23 mouse cellular contexts compared by ENCODE assay signal in the genomic region with DNA sequence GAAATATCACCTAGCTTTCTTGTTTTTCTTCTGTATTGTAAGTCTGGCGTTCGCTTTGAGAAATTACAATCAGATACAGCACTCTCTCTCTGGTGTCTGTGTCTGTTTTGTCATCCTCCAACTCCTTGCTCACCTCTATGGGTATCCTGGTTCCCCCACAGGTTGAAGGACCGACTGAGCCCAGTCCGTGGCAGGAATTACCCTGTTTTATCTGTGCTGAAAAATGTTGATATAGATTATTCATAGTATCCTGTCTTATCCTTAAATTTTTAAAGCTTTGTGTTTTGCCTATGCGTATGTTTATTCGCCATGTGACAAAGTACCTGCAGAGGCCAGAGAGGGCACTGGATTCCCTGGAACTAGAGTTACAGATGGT. TPM values are rescaled to one million over a fixed set of nuclear protein-coding genes. Genes with fewer than 3 reads are reported as not detected.
DNase-seq lines count a peak whose midpoint lies in the region; ATAC-seq and TF ChIP-seq lines count a peak whose summit lies in the region.
"Had no signal": no experiment of that assay in that cellular context is flagged by ENCODE, and none has a peak within 500 bp of the region (broad histone marks: within the 10 kb centered on the region; RNA-seq: fewer than 3 reads in every experiment).

No protein-coding gene starts in this region.

- no peak for TF ChIP-seq EP300 in ES-Bruce4 (IDR thresholded peaks at IDR 0.05; ENCODE audit: insufficient read depth, low read depth, low read length)

- 0 out of 2 replicates have a peak overlapping the region, but pooled peaks have one; percentile 13 for H3K9ac ChIP-seq in ES-Bruce4 (ENCODE audit: low read depth, poor library complexity, severe bottlenecking)
- no peak overlapping the region for H3K9ac ChIP-seq in midbrain, embryonic 11.5 days (ENCODE audit: low read length)
- H3K9ac ChIP-seq: forebrain, embryonic 13.5 days; hindbrain, embryonic 13.5 days; intestine, embryonic 15.5 days had no signal

- no peak overlapping the region for H3K27ac ChIP-seq in heart, embryonic 10.5 days
- H3K27ac ChIP-seq in ES-Bruce4 (ENCODE audit: insufficient read depth, low read length), result peak overlapping the region; percentile 97
- H3K27ac ChIP-seq in midbrain, embryonic 11.5 days (ENCODE audit: low read depth, low read length), result no peak overlapping the region
- H3K27ac ChIP-seq: forebrain, embryonic 10.5 days; forebrain, embryonic 13.5 days; gastrocnemius, adult 2 months; hindbrain, embryonic 10.5 days; hindbrain, embryonic 13.5 days; intestine, embryonic 15.5 days had no signal

- H3K36me3 ChIP-seq in heart, embryonic 10.5 days, result peaks cover 30% of the 10 kb centered on the region
- peaks cover 18% of the 10 kb centered on the region for H3K36me3 ChIP-seq in ES-Bruce4 (ENCODE audit: control insufficient read depth, insufficient read depth, low read length, poor library complexity, severe bottlenecking)
- H3K36me3 ChIP-seq in midbrain, embryonic 11.5 days (ENCODE audit: control insufficient read depth, insufficient read depth, low read length), result peaks cover 8% of the 10 kb centered on the region

- WGBS in heart, embryonic 10.5 days, result 93% methylated on average over 6 of the region's 6 CpGs
- WGBS in midbrain, embryonic 11.5 days, result 91% methylated on average over 6 of the region's 6 CpGs

- intact Hi-C loops in heart, postnatal 36 days (cut with DNase I), result no loop called here

- no peaks in the 10 kb centered on the region for H3K9me3 ChIP-seq in heart, embryonic 10.5 days
- H3K9me3 ChIP-seq in ES-Bruce4 (replicated peaks; ENCODE audit: control insufficient read depth, insufficient read depth, low read length, poor library complexity, severe bottlenecking), result no peaks in the 10 kb centered on the region
- no peaks in the 10 kb centered on the region for H3K9me3 ChIP-seq in midbrain, embryonic 11.5 days (ENCODE audit: control insufficient read depth, low read length)
- H3K9me3 ChIP-seq: forebrain, embryonic 10.5 days; forebrain, embryonic 13.5 days; hindbrain, embryonic 10.5 days; hindbrain, embryonic 13.5 days; intestine, embryonic 15.5 days had no signal

- peaks cover 14% of the 10 kb centered on the region for H3K4me1 ChIP-seq in heart, embryonic 10.5 days
- peaks cover 1% of the 10 kb centered on the region for H3K4me1 ChIP-seq in ES-Bruce4 (ENCODE audit: control insufficient read depth, insufficient read depth, low read length)
- peaks cover 10% of the 10 kb centered on the region for H3K4me1 ChIP-seq in midbrain, embryonic 11.5 days (ENCODE audit: control insufficient read depth, insufficient read depth, low read length)

- TF ChIP-seq CTCF in ES-Bruce4 (IDR thresholded peaks at IDR 0.05; ENCODE audit: low read depth, low read length), result no peak

- no peak for ATAC-seq in midbrain, embryonic 11.5 days (ENCODE audit: low FRiP score)
- ATAC-seq: CD4-positive, CD25-positive, alpha-beta regulatory T cell, adult 4 months; forebrain, embryonic 13.5 days; forebrain, embryonic 16.5 days; hindbrain, embryonic 16.5 days; intestine, embryonic 15.5 days had no signal

- DNase-seq in heart, embryonic 10.5 days (ENCODE audit: low spot score), result peak; percentile 67
- no peak for DNase-seq in heart, postnatal 36 days
- peak; percentile 5 for DNase-seq in MN1 (ENCODE audit: low spot score)
- no peak for DNase-seq in left cerebral cortex, adult 9 months (ENCODE audit: low spot score in 2 of 2)
- no peak for DNase-seq in midbrain, embryonic 11.5 days (ENCODE audit: low spot score, missing footprints)
- DNase-seq: adrenal gland, postnatal 10 days; adrenal gland, postnatal 36 days; cerebellum, adult 18-20 months; cerebellum, adult 9-10 months; cerebellum, postnatal 14 days; gastrocnemius, adult 2 months; gastrocnemius, postnatal 14 days; heart, adult 18-20 months; kidney, adult 11 months had no signal

- no peak overlapping the region for H3K4me3 ChIP-seq in heart, embryonic 10.5 days
- H3K4me3 ChIP-seq in ES-Bruce4 (ENCODE audit: low read depth, low read length), result no peak overlapping the region
- no peak overlapping the region for H3K4me3 ChIP-seq in midbrain, embryonic 11.5 days (ENCODE audit: low read depth, low read length)
- H3K4me3 ChIP-seq: forebrain, embryonic 10.5 days; forebrain, embryonic 13.5 days; gastrocnemius, adult 2 months; hindbrain, embryonic 10.5 days; hindbrain, embryonic 13.5 days; intestine, embryonic 15.5 days had no signal

- no peak overlapping the region for H3K4me2 ChIP-seq in midbrain, embryonic 11.5 days
- H3K4me2 ChIP-seq: forebrain, embryonic 13.5 days; hindbrain, embryonic 13.5 days; intestine, embryonic 15.5 days had no signal

- no peak for TF ChIP-seq POLR2A in ES-Bruce4 (IDR thresholded peaks at IDR 0.05; ENCODE audit: insufficient read depth, low read length)

- no peaks in the 10 kb centered on the region for H3K27me3 ChIP-seq in heart, embryonic 10.5 days (ENCODE audit: insufficient read depth, poor library complexity, severe bottlenecking)
- H3K27me3 ChIP-seq in ES-Bruce4 (ENCODE audit: control insufficient read depth, insufficient read depth, low read length, poor library complexity, severe bottlenecking), result no peaks in the 10 kb centered on the region
- H3K27me3 ChIP-seq in midbrain, embryonic 11.5 days (ENCODE audit: control insufficient read depth, insufficient read depth, low read length), result no peaks in the 10 kb centered on the region
- H3K27me3 ChIP-seq: forebrain, embryonic 13.5 days; hindbrain, embryonic 13.5 days; intestine, embryonic 15.5 days had no signal

RNA-seq across cellular contexts. Expression of gene Mrps24, which starts 12.5 kb away (rescaled TPM):
- polyA plus RNA-seq in heart, embryonic 10.5 days (2016; fragmentation: Nextera tagmentation; extraction: Ambion mirVana), result 177 and 181 TPM in 2 replicates
- 100 to 1,000 TPM; 157 to 168 TPM for total RNA-seq in heart, postnatal 36 days (2021)
- polyA plus RNA-seq in ES-Bruce4 (2011; ENCODE audit: insufficient read depth, insufficient read length, low read depth, missing spikeins), result 61.8 and 69.3 TPM in 2 replicates
- 161 and 164 TPM in 2 replicates for polyA plus RNA-seq in midbrain, embryonic 11.5 days (2014; fragmentation: Nextera tagmentation; extraction: Ambion mirVana)

RNA-seq across cellular contexts. Expression of gene Urgcp, which starts 59.2 kb away (rescaled TPM):
- polyA plus RNA-seq in heart, embryonic 10.5 days (2016; fragmentation: Nextera tagmentation; extraction: Ambion mirVana), result 21.3 and 29.9 TPM in 2 replicates
- 10 to 100 TPM; 57.1 to 59.1 TPM for total RNA-seq in heart, postnatal 36 days (2021)
- polyA plus RNA-seq in ES-Bruce4 (2011; ENCODE audit: insufficient read depth, insufficient read length, low read depth, missing spikeins), result 10.6 and 11.7 TPM in 2 replicates
- polyA plus RNA-seq in midbrain, embryonic 11.5 days (2014; fragmentation: Nextera tagmentation; extraction: Ambion mirVana), result 9.9 and 11.7 TPM in 2 replicates

Comparison
In these comparisons a context has a peak if more than half of its experiments do, and no peak if none do; other contexts are left out.
1. DNase-seq: peak in heart, embryonic 10.5 days (single experiment) and MN1 (single experiment); none in heart, postnatal 36 days (0 of 2), left cerebral cortex, adult 9 months (0 of 2) and midbrain, embryonic 11.5 days (single experiment).